Mouse (Mus musculus) ES-Bruce4 (cell line): ENCODE measurements around the gene 4921517D22Rik.

Experiments used
- CTCF ChIP-seq: IDR thresholded peaks from one replicate; pipeline ENCODE4 v1.8.1; 2011; ENCODE audit warnings: low read depth, low read length
- EP300 ChIP-seq: IDR thresholded peaks from 2 replicates; pipeline ENCODE4 v1.6.1; 2011; ENCODE audit warnings: low read depth, low read length; ENCODE audit not compliant: insufficient read depth
- POLR2A ChIP-seq: IDR thresholded peaks from one replicate; pipeline ENCODE4 v1.8.1; 2011; ENCODE audit warnings: low read length; ENCODE audit not compliant: insufficient read depth

- TF ChIP-seq CTCF (no peak), POLR2A (no peak), EP300 (no peak)
These were observed 53.8 kb downstream of the 4921517D22Rik start for GRCm38 (mm10) chr13:59640178-59640440.
